Mouse (Mus musculus) spleen, adult 10 weeks (tissue): ENCODE results near the gene Htr2c. TPM values are rescaled to one million over a fixed set of nuclear protein-coding genes. Genes with fewer than 3 reads are reported as not detected.

Experiments
- polyA plus RNA-seq: library from polyadenylated mRNA; stranded (reverse); fragments of 350-450 nt; fragmentation: Illumina TruSeq; extraction: RNeasy Lipid Tissue Mini Kit (QIAGEN cat#74804); gene quantifications from one replicate; pipeline ENCODE4 v1.2.3, GENCODE M21; 2015; ENCODE audit warnings: low replicate concordance; ENCODE audit not compliant: insufficient read depth

Gene Htr2c
- polyA plus RNA-seq = not detected

GRCm38 (mm10) chrX:146962258-146962913 lies at the start of gene Htr2c:
Gene Htr2c (plus strand): TSS chrX:146962513.

